Mouse (Mus musculus): ENCODE measurements at regions not wholly inside any gene's neighbourhood (a gene's known extent, or its start where the extent isn't known, plus 50 kb on each side); places are given as distances from the start of the nearest gene placed in this dataset.

DNA sequence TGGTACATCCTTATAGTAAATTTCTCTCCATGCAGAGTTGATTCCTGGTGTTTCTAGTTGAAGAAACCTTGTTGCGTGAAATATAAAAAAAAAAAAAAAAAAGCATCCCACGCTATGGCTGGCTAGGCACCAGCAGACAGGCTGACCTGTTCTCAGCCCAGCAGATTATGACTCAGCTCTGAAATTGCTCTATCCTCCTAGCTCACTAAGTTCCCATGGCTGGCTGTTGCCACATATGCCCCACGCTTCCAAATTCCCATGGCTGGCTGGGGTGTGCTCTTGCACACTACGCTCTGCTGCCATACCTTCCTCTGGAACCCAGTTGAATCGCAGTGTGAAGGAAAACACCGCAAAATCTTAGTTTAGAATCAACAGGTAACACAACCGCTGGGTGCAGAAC, 270.1 kb downstream of the Mid1ip1 start:
- H3K36me3 ChIP-seq (ENCODE audit: control insufficient read depth, insufficient read depth, low read length, poor library complexity, severe bottlenecking): no peaks in the 10 kb centered on the region
- no peak overlapping the region for H3K9ac ChIP-seq (ENCODE audit: low read depth, poor library complexity, severe bottlenecking)

DNA sequence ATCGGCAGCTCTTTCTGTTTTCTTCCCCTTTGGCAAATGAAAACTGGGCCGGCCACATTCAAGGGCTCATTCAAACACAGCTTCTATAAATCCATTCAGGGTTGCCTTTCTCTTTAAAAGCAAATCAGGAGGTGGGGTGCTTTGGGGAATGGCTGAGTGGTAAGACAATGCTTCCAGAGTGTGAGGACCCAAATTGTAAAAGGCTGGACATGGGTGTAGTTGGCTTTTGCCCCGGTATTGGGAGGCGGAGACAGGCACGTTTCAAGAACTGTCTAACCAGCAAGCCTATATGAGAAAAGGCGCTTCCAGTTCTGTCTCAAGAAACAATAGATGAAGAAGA, 277.0 kb downstream of the Mid1ip1 start:
- no peak for TF ChIP-seq EP300 (IDR thresholded peaks at IDR 0.05; ENCODE audit: insufficient read depth, low read depth, low read length)
- TF ChIP-seq CTCF (IDR thresholded peaks at IDR 0.05; ENCODE audit: low read depth, low read length): no peak
- no peak for TF ChIP-seq POLR2A (IDR thresholded peaks at IDR 0.05; ENCODE audit: insufficient read depth, low read length)
- no peak overlapping the region for H3K27ac ChIP-seq (ENCODE audit: insufficient read depth, low read length)
- H3K4me3 ChIP-seq (ENCODE audit: low read depth, low read length): no peak overlapping the region
- no peaks in the 10 kb centered on the region for H3K36me3 ChIP-seq (ENCODE audit: control insufficient read depth, insufficient read depth, low read length, poor library complexity, severe bottlenecking)
- H3K27me3 ChIP-seq (ENCODE audit: control insufficient read depth, insufficient read depth, low read length, poor library complexity, severe bottlenecking): no peaks in the 10 kb centered on the region
- H3K4me1 ChIP-seq (ENCODE audit: control insufficient read depth, insufficient read depth, low read length): no peaks in the 10 kb centered on the region
- H3K9me3 ChIP-seq (replicated peaks; ENCODE audit: control insufficient read depth, insufficient read depth, low read length, poor library complexity, severe bottlenecking): no peaks in the 10 kb centered on the region
- no peak overlapping the region for H3K9ac ChIP-seq (ENCODE audit: low read depth, poor library complexity, severe bottlenecking)

More for the DNA sequence above, 270.1 kb downstream of the Mid1ip1 start:
- no peak for TF ChIP-seq EP300 (IDR thresholded peaks at IDR 0.05; ENCODE audit: insufficient read depth, low read depth, low read length)
- no peak for TF ChIP-seq POLR2A (IDR thresholded peaks at IDR 0.05; ENCODE audit: insufficient read depth, low read length)
- no peak for TF ChIP-seq CTCF (IDR thresholded peaks at IDR 0.05; ENCODE audit: low read depth, low read length)
- H3K4me3 ChIP-seq (ENCODE audit: low read depth, low read length): no peak overlapping the region
- no peaks in the 10 kb centered on the region for H3K9me3 ChIP-seq (replicated peaks; ENCODE audit: control insufficient read depth, insufficient read depth, low read length, poor library complexity, severe bottlenecking)
- H3K4me1 ChIP-seq (ENCODE audit: control insufficient read depth, insufficient read depth, low read length): no peaks in the 10 kb centered on the region
- no peaks in the 10 kb centered on the region for H3K27me3 ChIP-seq (ENCODE audit: control insufficient read depth, insufficient read depth, low read length, poor library complexity, severe bottlenecking)
- H3K27ac ChIP-seq (ENCODE audit: insufficient read depth, low read length): no peak overlapping the region

DNA sequence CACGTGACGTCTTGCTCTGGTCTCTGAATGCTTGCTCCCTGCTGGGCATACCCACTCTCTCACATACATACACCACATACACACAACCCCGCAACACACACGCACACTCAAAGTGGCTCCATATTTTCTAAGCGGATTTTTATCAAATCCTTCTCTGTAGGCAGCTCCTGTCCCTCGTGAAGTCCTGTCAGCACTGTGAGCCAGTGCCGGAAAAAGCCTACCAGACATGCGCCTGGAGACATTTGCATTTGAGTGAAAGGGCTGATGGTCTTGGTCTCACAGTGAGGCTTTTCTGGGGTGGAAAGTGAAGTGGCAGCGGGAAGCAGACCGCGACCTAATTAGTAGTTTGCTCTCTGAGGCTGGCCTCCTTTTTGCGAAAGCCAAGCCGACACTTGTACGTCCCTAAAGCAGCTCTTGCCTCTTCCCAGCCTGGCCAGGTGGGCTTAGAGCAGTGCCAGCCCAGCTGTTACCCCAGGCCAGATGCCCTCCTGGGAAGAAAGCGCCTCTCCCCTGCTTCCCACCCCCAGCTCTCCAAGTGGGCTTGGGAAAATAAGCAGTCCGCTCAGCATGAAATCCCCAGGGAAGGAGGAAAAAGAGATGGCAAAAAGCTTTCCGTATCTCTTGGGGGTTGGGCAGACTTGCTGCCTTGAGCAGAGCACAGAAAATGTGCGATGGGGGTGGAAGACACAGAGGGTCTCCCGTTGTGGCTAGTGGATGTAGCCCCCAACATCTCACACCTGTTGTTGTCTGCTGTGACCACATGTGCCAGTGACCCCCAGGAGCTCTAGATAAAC, 277.6 kb downstream of the Mid1ip1 start:
- H3K27me3 ChIP-seq (ENCODE audit: control insufficient read depth, insufficient read depth, low read length, poor library complexity, severe bottlenecking): no peaks in the 10 kb centered on the region
- TF ChIP-seq EP300 (IDR thresholded peaks at IDR 0.05; ENCODE audit: insufficient read depth, low read depth, low read length) (no peak), POLR2A (IDR thresholded peaks at IDR 0.05; ENCODE audit: insufficient read depth, low read length) (no peak), CTCF (IDR thresholded peaks at IDR 0.05; ENCODE audit: low read depth, low read length) (no peak)
- H3K4me3 ChIP-seq (ENCODE audit: low read depth, low read length): no peak overlapping the region
- no peak overlapping the region for H3K27ac ChIP-seq (ENCODE audit: insufficient read depth, low read length)
- no peaks in the 10 kb centered on the region for H3K9me3 ChIP-seq (replicated peaks; ENCODE audit: control insufficient read depth, insufficient read depth, low read length, poor library complexity, severe bottlenecking)
- no peaks in the 10 kb centered on the region for H3K4me1 ChIP-seq (ENCODE audit: control insufficient read depth, insufficient read depth, low read length)
- no peaks in the 10 kb centered on the region for H3K36me3 ChIP-seq (ENCODE audit: control insufficient read depth, insufficient read depth, low read length, poor library complexity, severe bottlenecking)
- no peak overlapping the region for H3K9ac ChIP-seq (ENCODE audit: low read depth, poor library complexity, severe bottlenecking)

DNA sequence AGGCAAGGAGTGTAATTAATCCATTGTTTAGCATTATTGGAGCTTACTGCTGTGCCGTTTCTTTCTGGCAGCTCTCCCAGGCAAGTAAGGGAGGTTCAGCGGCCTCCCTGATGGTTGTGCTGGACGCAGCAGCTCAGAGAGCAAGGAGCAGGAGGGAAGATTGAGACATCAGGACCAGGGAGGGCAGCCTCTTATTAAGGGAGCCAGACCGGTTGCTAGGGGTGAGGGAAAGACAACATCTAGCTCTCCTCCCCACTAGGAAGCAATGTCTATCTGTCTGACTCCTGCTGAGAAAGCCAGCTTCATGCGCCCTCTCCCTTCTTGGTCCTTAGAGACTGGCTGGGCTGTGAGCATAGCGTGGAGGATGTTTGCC, 278.2 kb downstream of the Mid1ip1 start:
- TF ChIP-seq POLR2A (IDR thresholded peaks at IDR 0.05; ENCODE audit: insufficient read depth, low read length): no peak
- TF ChIP-seq EP300 (IDR thresholded peaks at IDR 0.05; ENCODE audit: insufficient read depth, low read depth, low read length): no peak
- H3K4me3 ChIP-seq (ENCODE audit: low read depth, low read length): no peak overlapping the region
- H3K36me3 ChIP-seq (ENCODE audit: control insufficient read depth, insufficient read depth, low read length, poor library complexity, severe bottlenecking): no peaks in the 10 kb centered on the region
- no peaks in the 10 kb centered on the region for H3K9me3 ChIP-seq (replicated peaks; ENCODE audit: control insufficient read depth, insufficient read depth, low read length, poor library complexity, severe bottlenecking)
- no peaks in the 10 kb centered on the region for H3K27me3 ChIP-seq (ENCODE audit: control insufficient read depth, insufficient read depth, low read length, poor library complexity, severe bottlenecking)
- H3K4me1 ChIP-seq (ENCODE audit: control insufficient read depth, insufficient read depth, low read length): no peaks in the 10 kb centered on the region
- H3K27ac ChIP-seq (ENCODE audit: insufficient read depth, low read length): no peak overlapping the region
- no peak overlapping the region for H3K9ac ChIP-seq (ENCODE audit: low read depth, poor library complexity, severe bottlenecking)

DNA sequence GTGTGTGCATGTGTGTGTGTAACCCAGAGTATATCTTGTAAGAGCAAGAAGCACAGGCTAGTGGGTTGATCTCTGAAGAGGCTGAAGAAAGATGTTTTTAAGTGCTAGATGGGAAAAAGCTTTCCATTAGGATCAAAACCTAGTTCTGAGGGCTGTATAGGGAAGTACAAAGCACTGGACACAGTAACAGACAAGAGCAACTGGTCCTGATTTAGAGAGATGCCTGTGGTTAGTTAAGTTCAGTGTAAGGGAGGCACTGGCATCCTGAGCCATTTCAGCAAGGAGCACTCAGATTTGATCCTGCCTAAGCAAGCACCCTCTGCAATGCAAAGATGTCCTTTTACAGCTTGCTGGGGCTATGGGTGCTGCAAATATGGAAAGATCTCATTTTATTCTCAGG, 280.1 kb downstream of the Mid1ip1 start:
- Histone ChIP-seq H3K27me3 (ENCODE audit: control insufficient read depth, insufficient read depth, low read length, poor library complexity, severe bottlenecking) (no peaks in the 10 kb centered on the region), H3K4me3 (ENCODE audit: low read depth, low read length) (no peak overlapping the region), H3K9me3 (replicated peaks; ENCODE audit: control insufficient read depth, insufficient read depth, low read length, poor library complexity, severe bottlenecking) (no peaks in the 10 kb centered on the region), H3K27ac (ENCODE audit: insufficient read depth, low read length) (no peak overlapping the region), H3K36me3 (ENCODE audit: control insufficient read depth, insufficient read depth, low read length, poor library complexity, severe bottlenecking) (no peaks in the 10 kb centered on the region), H3K9ac (ENCODE audit: low read depth, poor library complexity, severe bottlenecking) (no peak overlapping the region), H3K4me1 (ENCODE audit: control insufficient read depth, insufficient read depth, low read length) (no peaks in the 10 kb centered on the region)
- no peak for TF ChIP-seq POLR2A (IDR thresholded peaks at IDR 0.05; ENCODE audit: insufficient read depth, low read length)
- no peak for TF ChIP-seq EP300 (IDR thresholded peaks at IDR 0.05; ENCODE audit: insufficient read depth, low read depth, low read length)
- TF ChIP-seq CTCF (IDR thresholded peaks at IDR 0.05; ENCODE audit: low read depth, low read length): no peak

DNA sequence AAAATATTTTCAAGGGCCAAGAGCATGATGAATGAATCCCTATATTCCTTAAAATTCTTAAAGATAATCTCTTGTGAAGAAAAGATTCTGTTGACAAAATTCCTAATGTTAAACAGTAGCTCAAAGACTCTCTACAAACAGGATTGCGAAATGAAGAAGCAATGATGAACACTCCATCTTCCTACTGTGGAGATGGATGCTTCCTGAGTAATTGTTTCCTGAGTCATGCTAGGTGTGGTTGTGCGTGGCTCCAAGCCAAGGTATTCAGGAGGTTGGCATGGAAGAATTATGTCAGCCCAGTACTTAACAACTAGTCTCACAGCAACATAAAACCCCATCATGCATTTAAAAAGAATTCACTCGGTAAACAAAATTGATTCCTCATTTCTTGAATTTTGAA, 286.4 kb downstream of the Mid1ip1 start:
- H3K9me3 ChIP-seq (replicated peaks; ENCODE audit: control insufficient read depth, insufficient read depth, low read length, poor library complexity, severe bottlenecking): no peaks in the 10 kb centered on the region
- no peak overlapping the region for H3K27ac ChIP-seq (ENCODE audit: insufficient read depth, low read length)
- no peak overlapping the region for H3K9ac ChIP-seq (ENCODE audit: low read depth, poor library complexity, severe bottlenecking)
- no peak for TF ChIP-seq CTCF (IDR thresholded peaks at IDR 0.05; ENCODE audit: low read depth, low read length)
- no peak overlapping the region for H3K4me3 ChIP-seq (ENCODE audit: low read depth, low read length)
- no peaks in the 10 kb centered on the region for H3K36me3 ChIP-seq (ENCODE audit: control insufficient read depth, insufficient read depth, low read length, poor library complexity, severe bottlenecking)
- H3K4me1 ChIP-seq (ENCODE audit: control insufficient read depth, insufficient read depth, low read length): no peaks in the 10 kb centered on the region
- H3K27me3 ChIP-seq (ENCODE audit: control insufficient read depth, insufficient read depth, low read length, poor library complexity, severe bottlenecking): no peaks in the 10 kb centered on the region
